Mouse (Mus musculus) hindbrain, embryonic 12.5 days (tissue): ENCODE results near the gene Pdgfd. TPM values are rescaled to one million over a fixed set of nuclear protein-coding genes. Genes with fewer than 3 reads are reported as not detected.

Experiments used
- ATAC-seq: fragments of 200-750 bp; cut with Nextera tagmentation; 2 replicates; pipeline ENCODE4 v1.8.0; 2017; ENCODE audit warnings: moderate TSS enrichment; ENCODE audit not compliant: low FRiP score
- H3K27ac ChIP-seq: fragments of 300-500 bp; sonication (generic); 2 replicates; pipeline ENCODE4 v1.5.1; 2016; ENCODE audit warnings: mild to moderate bottlenecking
- H3K27me3 ChIP-seq: fragments of 300-500 bp; sonication (generic); 2 replicates; pipeline ENCODE4 v1.6.1; 2016; ENCODE audit warnings: mild to moderate bottlenecking
- H3K36me3 ChIP-seq: fragments of 300-500 bp; sonication (generic); 2 replicates; pipeline ENCODE4 v1.6.1; 2016; ENCODE audit warnings: mild to moderate bottlenecking
- H3K4me1 ChIP-seq: fragments of 300-500 bp; sonication (generic); 2 replicates; pipeline ENCODE4 v1.6.1; 2016
- H3K4me2 ChIP-seq: fragments of 300-500 bp; sonication (generic); replicated peaks from 2 replicates; pipeline ENCODE4 v1.6.1; 2016; ENCODE audit warnings: mild to moderate bottlenecking
- H3K4me3 ChIP-seq: fragments of 300-500 bp; sonication (generic); 2 replicates; pipeline ENCODE4 v1.5.1; 2016; ENCODE audit warnings: mild to moderate bottlenecking
- H3K9ac ChIP-seq: fragments of 300-500 bp; sonication (generic); 2 replicates; pipeline ENCODE4 v1.6.1; 2016; ENCODE audit warnings: mild to moderate bottlenecking, moderate library complexity
- H3K9me3 ChIP-seq: fragments of 300-500 bp; sonication (generic); replicated peaks from 2 replicates; pipeline ENCODE4 v1.6.1; 2016; ENCODE audit warnings: mild to moderate bottlenecking
- WGBS: fragments of 180-500 bp; shearing (Covaris S2); methylation state at CpG from one replicate; pipeline ENCODE4 v1.1.7; 2016; 5-methylcytosine and 5-hydroxymethylcytosine counted together
- polyA plus RNA-seq: library from polyadenylated mRNA; unstranded; fragments of >200 nt; fragmentation: Nextera tagmentation; extraction: Ambion mirVana; gene quantifications from 2 replicates; pipeline ENCODE4 v1.2.1, GENCODE M21; 2016

Pdgfd gene
- polyA plus RNA-seq, 1 experiment from 2014 or later, result 4.4 TPM

- no peaks in the 10 kb centered on the region for H3K4me1 ChIP-seq
- no peak overlapping the region for H3K9ac ChIP-seq
- H3K4me3 ChIP-seq, result no peak overlapping the region
- H3K27ac ChIP-seq, result no peak overlapping the region
- no peaks in the 10 kb centered on the region for H3K27me3 ChIP-seq
- no peak overlapping the region for H3K4me2 ChIP-seq
- no peaks in the 10 kb centered on the region for H3K36me3 ChIP-seq
- no peak for ATAC-seq
- H3K9me3 ChIP-seq, result no peaks in the 10 kb centered on the region
Measured at GRCm38 (mm10) chr9:6257072-6257471, 88.7 kb downstream of the Pdgfd start.

DNA sequence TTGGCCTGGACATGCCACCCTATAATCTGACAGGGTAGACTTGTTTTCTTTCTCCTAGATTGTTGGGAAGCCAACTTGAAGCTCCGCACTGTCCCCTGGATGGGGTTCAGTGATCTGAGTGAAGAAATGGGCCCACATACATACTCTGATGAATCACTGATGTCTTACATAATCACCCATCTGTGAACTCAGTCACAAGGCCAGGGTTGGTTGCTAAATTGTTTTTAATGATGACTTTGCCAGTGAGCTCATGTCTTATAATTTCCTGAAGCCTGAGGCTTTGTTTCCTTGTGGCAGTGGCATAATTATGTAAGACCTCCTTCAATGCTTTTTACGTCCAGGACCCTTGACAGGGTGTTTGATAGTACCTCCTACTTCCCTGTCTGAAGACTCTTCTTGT lies 96.4 kb downstream of the Pdgfd start:
- H3K9ac ChIP-seq, result no peak overlapping the region
- H3K27ac ChIP-seq, result no peak overlapping the region
- H3K9me3 ChIP-seq, result no peaks in the 10 kb centered on the region
- no peaks in the 10 kb centered on the region for H3K36me3 ChIP-seq
- H3K4me1 ChIP-seq, result no peaks in the 10 kb centered on the region
- no peak overlapping the region for H3K4me3 ChIP-seq
- H3K27me3 ChIP-seq, result no peaks in the 10 kb centered on the region
- 91% methylated on average over 2 of the region's 2 CpGs for WGBS
- no peak for ATAC-seq
- H3K4me2 ChIP-seq, result no peak overlapping the region

GRCm38 (mm10) chr9:6269796-6270280 lies 101.5 kb downstream of the Pdgfd start, which contains the start of gene Ddi1:
Ddi1 (minus strand) TSS chr9:6269846.
- H3K4me3 ChIP-seq, result no peak within 1 kb of the TSS
- no peak within 1 kb of the TSS for H3K27ac ChIP-seq
- no peaks in the 10 kb centered on the region for H3K36me3 ChIP-seq
- ATAC-seq, result no peak
- H3K4me1 ChIP-seq, result no peaks in the 10 kb centered on the region
- H3K9me3 ChIP-seq, result no peaks in the 10 kb centered on the region
- 73% methylated on average over 1 of the region's 1 CpGs for WGBS
- H3K4me2 ChIP-seq, result no peak within 1 kb of the TSS
- H3K9ac ChIP-seq, result no peak within 1 kb of the TSS
- no peaks in the 10 kb centered on the region for H3K27me3 ChIP-seq

GRCm38 (mm10) chr9:6276395-6276794 lies 108.0 kb downstream of the Pdgfd start:
- H3K4me2 ChIP-seq, result no peak overlapping the region
- H3K4me3 ChIP-seq, result no peak overlapping the region
- 85% methylated on average over 1 of the region's 1 CpGs for WGBS
- no peak overlapping the region for H3K9ac ChIP-seq
- no peak for ATAC-seq
- no peaks in the 10 kb centered on the region for H3K9me3 ChIP-seq
- H3K4me1 ChIP-seq, result no peaks in the 10 kb centered on the region
- no peaks in the 10 kb centered on the region for H3K27me3 ChIP-seq
- H3K27ac ChIP-seq, result no peak overlapping the region
- no peaks in the 10 kb centered on the region for H3K36me3 ChIP-seq

DNA sequence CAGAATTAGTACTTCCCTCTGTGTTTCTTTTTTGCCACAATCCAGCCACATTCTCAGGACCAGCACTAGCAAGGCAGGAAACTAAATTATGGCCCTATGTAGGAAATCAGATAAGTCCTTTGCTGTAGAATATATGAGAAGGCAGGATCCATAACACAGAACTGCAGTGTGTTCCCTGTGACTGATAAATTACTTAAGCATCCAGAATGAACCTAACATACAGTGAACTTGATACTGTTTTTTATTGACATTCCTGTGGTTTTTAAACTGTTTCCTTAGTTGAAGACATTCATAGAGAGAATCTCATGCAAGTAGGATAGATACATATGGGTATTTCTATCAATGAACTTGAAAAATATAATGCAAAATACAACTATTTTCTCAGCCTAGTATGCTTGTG lies 109.1 kb downstream of the Pdgfd start:
- Histone ChIP-seq H3K4me3 (no peak overlapping the region), H3K27ac (no peak overlapping the region), H3K36me3 (no peaks in the 10 kb centered on the region), H3K9me3 (no peaks in the 10 kb centered on the region), H3K9ac (no peak overlapping the region), H3K27me3 (no peaks in the 10 kb centered on the region), H3K4me1 (no peaks in the 10 kb centered on the region), H3K4me2 (no peak overlapping the region)
- no peak for ATAC-seq

DNA sequence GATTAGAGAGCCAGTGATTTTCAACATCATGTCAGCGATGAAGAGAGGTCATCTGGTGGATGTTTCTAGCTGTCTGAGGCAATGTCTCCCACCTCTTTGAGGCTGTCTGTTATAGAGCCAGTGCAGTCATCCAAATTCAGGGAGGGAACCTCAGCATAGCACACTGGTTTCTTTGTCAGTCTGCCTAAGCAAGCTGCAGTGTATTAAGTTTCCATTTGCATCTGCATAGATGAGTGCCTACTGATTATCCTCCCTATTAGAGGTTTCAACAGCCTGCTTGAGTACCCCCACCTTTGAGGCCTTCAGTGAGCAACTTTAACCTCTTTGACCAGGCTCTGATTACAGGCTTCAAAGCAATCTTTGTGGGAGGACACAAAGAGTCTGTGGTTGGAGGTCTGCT lies 118.4 kb downstream of the Pdgfd start:
- 54% methylated on average over 1 of the region's 1 CpGs for WGBS

DNA sequence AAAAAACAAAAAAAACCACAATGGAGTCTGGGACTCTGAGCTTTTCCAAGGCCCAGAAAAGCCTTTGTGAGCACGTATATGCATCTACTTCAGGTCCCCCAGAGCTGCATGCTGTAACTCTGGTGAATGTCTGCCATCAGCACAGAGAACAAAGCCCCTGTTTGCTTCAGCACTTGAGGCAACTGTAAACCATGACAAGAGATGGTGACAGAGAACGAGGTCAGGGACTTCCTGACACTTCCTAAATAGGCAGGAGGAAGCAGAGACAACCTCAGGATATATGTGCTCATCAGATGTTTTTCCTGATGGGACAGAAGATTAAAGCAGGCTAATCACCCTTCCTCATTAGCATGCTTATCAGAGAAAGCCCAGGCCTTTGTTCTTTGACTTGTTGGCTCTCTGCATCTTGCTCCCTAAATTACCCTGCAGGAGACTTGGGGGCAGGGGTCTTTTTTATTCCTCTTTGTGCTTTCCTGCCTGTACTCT lies 120.9 kb downstream of the Pdgfd start:
- peaks cover 7% of the 10 kb centered on the region for H3K4me1 ChIP-seq
- no peak overlapping the region for H3K4me2 ChIP-seq
- H3K27me3 ChIP-seq, result no peaks in the 10 kb centered on the region
- H3K27ac ChIP-seq, result no peak overlapping the region
- 10% methylated on average over 2 of the region's 2 CpGs for WGBS
- ATAC-seq, result peak; percentile 56; the same call in 1 of the 2 replicates
- no peak overlapping the region for H3K4me3 ChIP-seq
- H3K9me3 ChIP-seq, result no peaks in the 10 kb centered on the region
- no peak overlapping the region for H3K9ac ChIP-seq
- no peaks in the 10 kb centered on the region for H3K36me3 ChIP-seq

More for the DNA sequence above, 118.4 kb downstream of the Pdgfd start:
- Histone ChIP-seq H3K4me3 (no peak overlapping the region), H3K27ac (no peak overlapping the region), H3K9me3 (no peaks in the 10 kb centered on the region), H3K4me1 (peaks cover 7% of the 10 kb centered on the region), H3K36me3 (no peaks in the 10 kb centered on the region), H3K4me2 (no peak overlapping the region), H3K9ac (no peak overlapping the region), H3K27me3 (no peaks in the 10 kb centered on the region)
- peak; percentile 72 for ATAC-seq

DNA sequence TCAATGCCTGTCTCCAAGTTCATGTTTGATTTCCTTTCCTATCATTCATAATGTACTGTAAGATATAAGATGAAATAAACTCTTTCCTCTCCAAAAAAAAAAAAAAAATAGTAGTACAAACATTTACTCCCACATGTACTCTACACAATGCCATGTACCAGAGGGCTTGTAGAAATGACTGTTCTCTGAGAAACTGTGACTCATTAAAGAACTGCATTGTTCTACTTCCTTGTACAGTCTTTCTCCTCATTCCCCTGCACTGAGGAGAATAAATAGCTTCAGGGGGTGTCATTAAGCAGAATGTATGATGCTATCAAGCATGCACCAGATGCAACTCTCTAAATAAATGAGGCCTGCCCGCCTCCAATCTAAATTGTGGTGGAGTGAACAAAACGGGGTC lies 130.2 kb downstream of the Pdgfd start:
- H3K4me1 ChIP-seq, result no peaks in the 10 kb centered on the region
- no peak overlapping the region for H3K4me3 ChIP-seq
- no peak overlapping the region for H3K27ac ChIP-seq
- whole genome bisulfite sequencing, result 64% methylated on average over 2 of the region's 2 CpGs
- no peak overlapping the region for H3K4me2 ChIP-seq
- ATAC-seq, result no peak; the same call in 1 of the 2 replicates
- no peak overlapping the region for H3K9ac ChIP-seq
- H3K27me3 ChIP-seq, result no peaks in the 10 kb centered on the region
- no peaks in the 10 kb centered on the region for H3K36me3 ChIP-seq
- H3K9me3 ChIP-seq, result no peaks in the 10 kb centered on the region

GRCm38 (mm10) chr9:6302050-6302449 lies 133.7 kb downstream of the Pdgfd start:
- Histone ChIP-seq H3K9ac (no peak overlapping the region), H3K4me2 (no peak overlapping the region), H3K27ac (no peak overlapping the region), H3K9me3 (no peaks in the 10 kb centered on the region), H3K36me3 (no peaks in the 10 kb centered on the region), H3K27me3 (no peaks in the 10 kb centered on the region), H3K4me3 (no peak overlapping the region), H3K4me1 (no peaks in the 10 kb centered on the region)
- 76% methylated on average over 3 of the region's 3 CpGs for WGBS
- no peak for ATAC-seq

- Histone ChIP-seq H3K4me2 (no peak overlapping the region), H3K27ac (no peak overlapping the region), H3K4me1 (no peaks in the 10 kb centered on the region), H3K36me3 (no peaks in the 10 kb centered on the region), H3K27me3 (no peaks in the 10 kb centered on the region), H3K4me3 (no peak overlapping the region), H3K9ac (no peak overlapping the region), H3K9me3 (no peaks in the 10 kb centered on the region)
- WGBS, result 90% methylated on average over 3 of the region's 3 CpGs
- ATAC-seq, result no peak
Measured at GRCm38 (mm10) chr9:6304590-6304989, 136.2 kb downstream of the Pdgfd start.

DNA sequence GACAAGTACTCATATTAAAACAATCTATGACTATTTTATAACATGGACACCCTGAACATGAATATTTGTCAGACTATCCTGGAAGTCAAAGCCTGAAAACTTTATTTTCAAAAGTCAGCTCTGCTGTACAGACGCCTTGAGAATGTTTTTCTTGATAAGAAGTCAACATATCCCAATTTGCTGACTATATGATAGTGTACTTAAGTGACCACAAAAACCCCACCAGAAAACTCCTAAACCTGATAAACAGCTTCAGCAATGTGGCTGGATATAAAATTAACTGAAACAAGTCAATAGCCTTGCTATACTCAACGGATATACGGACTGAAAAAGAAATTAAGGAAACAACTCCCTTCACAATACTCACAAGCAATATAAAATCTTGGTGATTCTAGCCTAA lies 137.5 kb downstream of the Pdgfd start:
- H3K27me3 ChIP-seq, result no peaks in the 10 kb centered on the region
- H3K27ac ChIP-seq, result no peak overlapping the region
- 94% methylated on average over 3 of the region's 3 CpGs for WGBS
- no peak overlapping the region for H3K4me3 ChIP-seq
- ATAC-seq, result no peak
- no peak overlapping the region for H3K4me2 ChIP-seq
- H3K36me3 ChIP-seq, result no peaks in the 10 kb centered on the region
- no peaks in the 10 kb centered on the region for H3K9me3 ChIP-seq
- no peaks in the 10 kb centered on the region for H3K4me1 ChIP-seq
- no peak overlapping the region for H3K9ac ChIP-seq

DNA sequence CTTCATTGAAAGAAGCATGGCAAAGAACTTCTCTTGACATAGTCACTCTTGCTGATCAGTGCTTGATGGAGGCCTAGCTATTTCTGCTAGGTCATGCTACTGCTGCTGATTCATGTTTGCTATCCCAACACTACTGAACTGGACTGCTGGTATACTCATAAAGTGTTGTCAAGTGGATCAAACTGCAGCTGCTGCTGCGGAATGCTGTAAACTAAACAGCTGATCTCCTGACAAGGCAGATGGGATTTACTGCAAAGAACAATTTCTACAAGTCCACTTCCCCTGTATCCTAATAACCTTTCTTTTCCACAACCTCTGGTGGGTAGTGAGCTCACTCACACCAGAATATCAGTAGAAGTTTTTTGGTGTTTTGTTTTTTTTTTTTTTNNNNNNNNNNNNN lies 148.7 kb downstream of the Pdgfd start:
- Histone ChIP-seq H3K27me3 (no peaks in the 10 kb centered on the region), H3K4me1 (no peaks in the 10 kb centered on the region), H3K9me3 (no peaks in the 10 kb centered on the region), H3K4me2 (no peak overlapping the region), H3K4me3 (no peak overlapping the region), H3K27ac (no peak overlapping the region), H3K36me3 (no peaks in the 10 kb centered on the region), H3K9ac (no peak overlapping the region)
- ATAC-seq, result no peak
- WGBS, result 100% methylated on average over 1 of the region's 1 CpGs

- no peaks in the 10 kb centered on the region for H3K36me3 ChIP-seq
- 87% methylated on average over 2 of the region's 2 CpGs for WGBS
- H3K9me3 ChIP-seq, result no peaks in the 10 kb centered on the region
- H3K27ac ChIP-seq, result no peak overlapping the region
- no peaks in the 10 kb centered on the region for H3K4me1 ChIP-seq
- ATAC-seq, result no peak
- no peak overlapping the region for H3K9ac ChIP-seq
- H3K27me3 ChIP-seq, result no peaks in the 10 kb centered on the region
- H3K4me2 ChIP-seq, result no peak overlapping the region
- H3K4me3 ChIP-seq, result no peak overlapping the region
Measured at GRCm38 (mm10) chr9:6325408-6325807, 157.0 kb downstream of the Pdgfd start.
